15 mouse cellular contexts compared by ENCODE assay signal in genomic region chr15:81425311-81425710, GRCm38 (mm10). TPM values are rescaled to one million over a fixed set of nuclear protein-coding genes. Genes with fewer than 3 reads are reported as not detected.
"Had no signal": no experiment of that assay in that cellular context is flagged by ENCODE, and none has a peak within 500 bp of the region (broad histone marks: within the 10 kb centered on the region; RNA-seq: fewer than 3 reads in every experiment).

No protein-coding gene starts in this region.

- H3K9me3 ChIP-seq: midbrain, embryonic 10.5 days; midbrain, embryonic 12.5 days; neural tube, embryonic 12.5 days had no signal

- ATAC-seq: midbrain, embryonic 16.5 days had no signal

- H3K4me1 ChIP-seq: midbrain, embryonic 12.5 days; neural tube, embryonic 12.5 days had no signal

- H3K4me3 ChIP-seq: midbrain, embryonic 10.5 days; midbrain, embryonic 12.5 days; neural tube, embryonic 12.5 days had no signal

- H3K27ac ChIP-seq: midbrain, embryonic 10.5 days; midbrain, embryonic 12.5 days; neural tube, embryonic 12.5 days had no signal

- H3K9ac ChIP-seq: lung, embryonic 14.5 days; midbrain, embryonic 12.5 days; neural tube, embryonic 12.5 days had no signal

- DNase-seq: lung, adult 18-20 months; lung, embryonic 14.5 days; lung, postnatal 10 days; lung, postnatal 4 days; midbrain, embryonic 14.5 days; right cerebral cortex, postnatal 14 days; thymus, adult 18-20 months; thymus, postnatal 14 days; thymus, postnatal 36 days had no signal

- H3K27me3 ChIP-seq: midbrain, embryonic 12.5 days; neural tube, embryonic 12.5 days had no signal

- H3K4me2 ChIP-seq: lung, embryonic 14.5 days; midbrain, embryonic 12.5 days; neural tube, embryonic 12.5 days had no signal

RNA-seq across cellular contexts. Expression of gene Dnajb7, which starts 17.2 kb away (rescaled TPM):
- total RNA-seq: megakaryocyte-erythroid progenitor cell, adult 5-6 weeks; neutrophil, adult 5-6 weeks had no signal
